Mouse (Mus musculus): ENCODE measurements around the gene Lpp. TPM values are rescaled to one million over a fixed set of nuclear protein-coding genes. Genes with fewer than 3 reads are reported as not detected.

Lpp gene
- polyA plus RNA-seq, 1 experiment from 2014 or later: 51.0 TPM

DNA sequence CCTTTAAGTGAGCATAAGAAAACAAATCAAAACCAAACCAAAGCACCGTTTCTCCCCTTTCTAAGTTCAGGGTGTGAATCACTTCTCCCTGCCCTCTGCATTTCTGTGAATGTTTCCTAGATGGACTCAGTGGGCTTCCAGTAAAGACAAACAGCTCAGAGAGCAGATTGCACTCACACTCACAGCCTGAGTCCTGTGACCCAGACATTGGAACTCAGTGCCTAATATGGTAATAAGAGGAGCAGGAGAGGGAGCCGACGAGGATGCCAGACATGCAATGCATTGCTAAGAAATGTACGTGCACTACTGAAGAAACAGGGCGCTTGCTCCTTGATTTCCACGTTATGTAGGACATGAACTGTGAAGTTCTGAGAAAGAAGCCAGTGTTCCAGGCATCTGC, 101.2 kb downstream of the Lpp start:
- H3K4me2 ChIP-seq: no peak overlapping the region
- no peak overlapping the region for H3K9ac ChIP-seq
- H3K27ac ChIP-seq: peak overlapping the region; percentile 47
- no peaks in the 10 kb centered on the region for H3K9me3 ChIP-seq
- H3K27me3 ChIP-seq: no peaks in the 10 kb centered on the region
- ATAC-seq (ENCODE audit: insufficient number of reproducible peaks, low FRiP score, low TSS enrichment, low read depth): no peak
- WGBS: 38% methylated on average over 6 of the region's 6 CpGs
- H3K4me3 ChIP-seq: no peak overlapping the region
- H3K36me3 ChIP-seq: no peaks in the 10 kb centered on the region
- peaks cover 53% of the 10 kb centered on the region for H3K4me1 ChIP-seq

DNA sequence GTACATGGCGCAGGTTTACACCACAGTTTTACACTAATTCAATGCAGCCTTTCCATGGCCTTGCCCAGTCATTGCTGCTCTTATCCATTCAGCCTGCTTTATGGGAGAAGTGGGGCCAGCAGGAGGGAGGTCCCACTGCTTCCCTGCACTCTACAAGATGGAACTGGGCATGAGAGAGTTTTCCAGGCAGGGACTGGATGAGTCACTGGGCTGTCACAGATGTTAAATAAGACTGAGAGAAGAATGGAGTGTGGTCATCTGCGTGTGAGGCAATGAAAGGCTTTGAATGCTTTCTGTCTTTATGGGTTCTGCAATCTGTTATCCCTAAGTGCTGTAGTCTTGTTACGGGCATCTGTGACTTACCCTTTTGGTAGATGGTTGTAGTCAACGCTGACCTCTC, 102.2 kb downstream of the Lpp start:
- no peak overlapping the region for H3K9ac ChIP-seq
- no peak overlapping the region for H3K4me2 ChIP-seq
- no peak for ATAC-seq (ENCODE audit: insufficient number of reproducible peaks, low FRiP score, low TSS enrichment, low read depth)
- H3K9me3 ChIP-seq: no peaks in the 10 kb centered on the region
- WGBS: 76% methylated on average over 4 of the region's 4 CpGs
- H3K27ac ChIP-seq: no peak overlapping the region
- H3K36me3 ChIP-seq: no peaks in the 10 kb centered on the region
- H3K4me3 ChIP-seq: no peak overlapping the region
- no peaks in the 10 kb centered on the region for H3K27me3 ChIP-seq
- H3K4me1 ChIP-seq: peaks cover 44% of the 10 kb centered on the region

- no peaks in the 10 kb centered on the region for H3K27me3 ChIP-seq
- H3K27ac ChIP-seq: no peak overlapping the region
- H3K4me3 ChIP-seq: no peak overlapping the region
- peaks cover 37% of the 10 kb centered on the region for H3K4me1 ChIP-seq
- no peak for ATAC-seq (ENCODE audit: insufficient number of reproducible peaks, low FRiP score, low TSS enrichment, low read depth)
- no peak overlapping the region for H3K4me2 ChIP-seq
- no peak overlapping the region for H3K9ac ChIP-seq
- no peaks in the 10 kb centered on the region for H3K36me3 ChIP-seq
- no peaks in the 10 kb centered on the region for H3K9me3 ChIP-seq
- 70% methylated on average over 7 of the region's 7 CpGs for WGBS
Observed at GRCm38 (mm10) chr16:24496635-24497034, 103.3 kb downstream of the Lpp start.

DNA sequence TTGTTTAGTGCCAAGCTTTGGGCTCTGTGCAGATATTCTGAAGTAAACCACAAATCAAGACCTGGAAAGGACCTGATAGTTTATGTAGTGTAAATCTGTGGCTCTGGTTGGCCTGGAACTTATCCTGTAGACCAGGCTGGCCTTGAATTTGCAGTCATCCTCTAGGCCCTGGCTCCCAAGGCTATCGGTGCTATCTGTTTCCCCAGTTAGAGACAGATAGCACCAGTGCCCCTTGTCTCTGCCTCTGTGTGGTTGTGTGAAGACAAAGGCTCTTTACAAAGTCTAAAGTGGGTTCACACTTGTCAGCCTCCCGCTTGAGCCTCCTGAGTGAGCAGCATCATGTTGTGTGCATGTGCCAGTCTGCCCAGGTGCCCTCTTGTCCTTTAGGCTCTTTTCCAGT, 104.1 kb downstream of the Lpp start:
- Histone ChIP-seq H3K4me3 (no peak overlapping the region), H3K36me3 (no peaks in the 10 kb centered on the region), H3K9me3 (no peaks in the 10 kb centered on the region), H3K9ac (no peak overlapping the region), H3K27ac (no peak overlapping the region), H3K4me1 (peaks cover 30% of the 10 kb centered on the region), H3K27me3 (no peaks in the 10 kb centered on the region), H3K4me2 (no peak overlapping the region)
- 89% methylated on average over 2 of the region's 2 CpGs for WGBS
- ATAC-seq (ENCODE audit: insufficient number of reproducible peaks, low FRiP score, low TSS enrichment, low read depth): no peak

- 55% methylated on average over 5 of the region's 5 CpGs for WGBS
- H3K9me3 ChIP-seq: no peaks in the 10 kb centered on the region
Observed at GRCm38 (mm10) chr16:24498103-24498659, 104.9 kb downstream of the Lpp start.

GRCm38 (mm10) chr16:24501197-24501596, 107.9 kb downstream of the Lpp start:
- Histone ChIP-seq H3K27ac (no peak overlapping the region), H3K4me1 (peaks cover 6% of the 10 kb centered on the region; the same call in 1 of the 2 replicates), H3K9me3 (no peaks in the 10 kb centered on the region), H3K9ac (no peak overlapping the region), H3K27me3 (no peaks in the 10 kb centered on the region), H3K36me3 (no peaks in the 10 kb centered on the region), H3K4me3 (no peak overlapping the region), H3K4me2 (no peak overlapping the region)
- 65% methylated on average over 6 of the region's 6 CpGs for WGBS
- no peak for ATAC-seq (ENCODE audit: insufficient number of reproducible peaks, low FRiP score, low TSS enrichment, low read depth)

More at GRCm38 (mm10) chr16:24498103-24498659, 104.9 kb downstream of the Lpp start:
- peaks cover 26% of the 10 kb centered on the region for H3K4me1 ChIP-seq
- no peaks in the 10 kb centered on the region for H3K36me3 ChIP-seq
- no peak overlapping the region for H3K27ac ChIP-seq
- H3K4me2 ChIP-seq: no peak overlapping the region
- no peaks in the 10 kb centered on the region for H3K27me3 ChIP-seq
- H3K9ac ChIP-seq: no peak overlapping the region
- H3K4me3 ChIP-seq: no peak overlapping the region
- no peak for ATAC-seq (ENCODE audit: insufficient number of reproducible peaks, low FRiP score, low TSS enrichment, low read depth)

DNA sequence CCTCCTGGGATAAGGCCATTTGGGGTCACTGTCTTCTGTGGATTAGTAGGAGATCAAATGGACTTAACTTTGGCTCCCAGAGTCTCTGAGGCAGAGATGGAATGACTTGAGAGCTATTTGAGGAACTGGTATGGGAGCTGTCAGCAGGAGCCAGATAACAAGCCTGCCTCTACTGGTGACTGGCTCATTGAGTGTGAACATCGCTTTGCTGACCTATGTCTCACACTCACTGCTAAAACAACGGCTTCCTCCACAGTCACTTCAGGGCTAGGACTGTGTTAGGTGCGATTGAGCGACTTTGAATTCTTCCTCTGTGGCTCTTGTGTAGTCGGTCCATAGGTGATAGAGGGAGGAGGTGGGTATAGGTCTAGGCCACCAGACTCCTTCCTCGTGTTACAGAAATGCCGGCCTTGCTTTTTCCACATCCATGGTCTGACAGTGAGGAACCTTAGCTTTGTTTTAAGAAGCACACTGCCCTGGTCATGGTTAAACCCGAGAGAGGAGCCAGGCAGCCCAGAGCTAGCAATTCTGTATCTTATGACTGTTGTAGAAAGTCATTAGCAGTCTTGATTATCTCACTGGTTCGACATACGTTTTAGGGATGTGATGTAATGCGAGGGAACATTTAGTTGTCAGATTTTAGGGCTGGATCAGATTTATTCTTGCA, 108.5 kb downstream of the Lpp start:
- Histone ChIP-seq H3K4me3 (no peak overlapping the region), H3K9ac (no peak overlapping the region), H3K36me3 (no peaks in the 10 kb centered on the region), H3K27me3 (no peaks in the 10 kb centered on the region), H3K4me2 (no peak overlapping the region), H3K9me3 (no peaks in the 10 kb centered on the region), H3K4me1 (peaks cover 10% of the 10 kb centered on the region), H3K27ac (no peak overlapping the region)
- 72% methylated on average over 11 of the region's 11 CpGs for WGBS
- no peak for ATAC-seq (ENCODE audit: insufficient number of reproducible peaks, low FRiP score, low TSS enrichment, low read depth)

DNA sequence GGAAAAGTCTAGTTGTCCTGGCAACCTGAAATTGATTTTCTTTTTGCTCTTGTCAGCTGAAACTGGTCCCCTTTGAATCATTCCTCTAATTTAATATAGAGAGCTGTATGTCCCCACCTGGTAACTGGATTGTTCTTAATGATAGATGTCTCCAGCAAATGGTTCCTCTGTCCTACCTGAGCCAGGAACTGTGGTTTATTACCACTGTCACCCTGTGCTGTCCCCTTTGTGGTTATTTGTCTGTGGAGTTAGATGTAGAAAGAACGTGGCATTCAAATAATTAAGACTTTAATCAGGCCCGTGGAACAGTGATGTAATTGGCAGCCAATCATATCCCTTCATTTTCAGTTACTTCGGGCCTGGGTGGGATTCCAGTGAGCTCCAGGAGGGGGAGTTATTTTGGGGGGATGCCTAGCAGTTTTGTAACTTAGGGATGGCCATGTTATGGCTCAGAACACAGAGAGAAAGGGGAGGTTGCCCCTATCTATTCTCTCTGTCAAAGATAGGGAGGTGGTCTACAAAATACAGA, 109.1 kb downstream of the Lpp start:
- no peaks in the 10 kb centered on the region for H3K9me3 ChIP-seq
- no peaks in the 10 kb centered on the region for H3K36me3 ChIP-seq
- 67% methylated on average over 3 of the region's 3 CpGs for WGBS
- H3K27ac ChIP-seq: no peak overlapping the region
- H3K4me3 ChIP-seq: no peak overlapping the region
- H3K27me3 ChIP-seq: no peaks in the 10 kb centered on the region
- ATAC-seq (ENCODE audit: insufficient number of reproducible peaks, low FRiP score, low TSS enrichment, low read depth): no peak
- H3K9ac ChIP-seq: no peak overlapping the region
- peaks cover 16% of the 10 kb centered on the region for H3K4me1 ChIP-seq
- no peak overlapping the region for H3K4me2 ChIP-seq

GRCm38 (mm10) chr16:24504838-24505605, 111.7 kb downstream of the Lpp start:
- Histone ChIP-seq H3K27me3 (no peaks in the 10 kb centered on the region), H3K4me3 (no peak overlapping the region), H3K36me3 (no peaks in the 10 kb centered on the region), H3K9me3 (no peaks in the 10 kb centered on the region), H3K4me2 (no peak overlapping the region), H3K27ac (no peak overlapping the region), H3K9ac (no peak overlapping the region), H3K4me1 (peaks cover 18% of the 10 kb centered on the region)
- ATAC-seq (ENCODE audit: insufficient number of reproducible peaks, low FRiP score, low TSS enrichment, low read depth): no peak
- 33% methylated on average over 7 of the region's 7 CpGs for WGBS

- Histone ChIP-seq H3K27me3 (no peaks in the 10 kb centered on the region), H3K27ac (no peak overlapping the region), H3K9me3 (no peaks in the 10 kb centered on the region), H3K4me2 (no peak overlapping the region), H3K4me1 (peaks cover 17% of the 10 kb centered on the region), H3K9ac (no peak overlapping the region), H3K4me3 (no peak overlapping the region), H3K36me3 (no peaks in the 10 kb centered on the region)
- WGBS: 94% methylated on average over 2 of the region's 2 CpGs
- ATAC-seq (ENCODE audit: insufficient number of reproducible peaks, low FRiP score, low TSS enrichment, low read depth): no peak
Observed at GRCm38 (mm10) chr16:24506237-24506636, 112.9 kb downstream of the Lpp start.

GRCm38 (mm10) chr16:24506740-24507139, 113.4 kb downstream of the Lpp start:
- H3K9me3 ChIP-seq: no peaks in the 10 kb centered on the region
- H3K27me3 ChIP-seq: no peaks in the 10 kb centered on the region
- no peak overlapping the region for H3K4me3 ChIP-seq
- H3K4me1 ChIP-seq: peaks cover 12% of the 10 kb centered on the region
- ATAC-seq (ENCODE audit: insufficient number of reproducible peaks, low FRiP score, low TSS enrichment, low read depth): no peak
- WGBS: 48% methylated on average over 4 of the region's 4 CpGs
- no peak overlapping the region for H3K27ac ChIP-seq
- no peak overlapping the region for H3K9ac ChIP-seq
- H3K4me2 ChIP-seq: no peak overlapping the region
- no peaks in the 10 kb centered on the region for H3K36me3 ChIP-seq

DNA sequence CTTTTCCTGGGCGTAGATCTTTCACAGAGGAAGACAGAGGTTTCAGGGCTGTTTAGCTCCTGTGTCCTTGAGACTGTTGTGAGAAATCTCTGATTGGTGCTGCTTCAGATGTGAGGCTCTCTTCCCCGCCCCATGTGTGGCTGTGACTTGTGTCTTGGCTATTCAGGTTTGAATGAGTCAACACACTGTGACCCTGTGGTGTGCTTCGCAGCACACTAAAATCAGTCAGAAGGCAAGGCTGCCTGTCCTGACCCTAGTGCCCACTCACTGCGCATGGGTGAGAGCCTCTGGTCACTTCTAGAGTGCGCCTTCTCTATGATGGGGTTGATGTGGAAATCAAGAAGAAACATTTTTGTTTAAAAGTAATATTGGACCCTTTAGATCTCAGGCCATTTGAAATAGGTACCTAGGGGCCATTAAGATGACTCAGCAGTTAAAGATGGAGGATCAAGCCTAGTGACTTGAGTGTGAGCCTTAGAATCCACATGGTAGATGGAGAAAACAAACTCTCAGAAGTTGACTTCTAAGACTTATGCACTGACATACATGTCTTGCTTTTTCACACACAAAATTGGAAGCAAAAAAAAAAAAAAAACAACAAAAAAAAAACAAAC, 114.7 kb downstream of the Lpp start:
- Histone ChIP-seq H3K4me2 (no peak overlapping the region), H3K36me3 (no peaks in the 10 kb centered on the region), H3K4me3 (no peak overlapping the region), H3K4me1 (peaks cover 16% of the 10 kb centered on the region), H3K9me3 (no peaks in the 10 kb centered on the region), H3K27ac (no peak overlapping the region), H3K9ac (no peak overlapping the region), H3K27me3 (no peaks in the 10 kb centered on the region)
- no peak for ATAC-seq (ENCODE audit: insufficient number of reproducible peaks, low FRiP score, low TSS enrichment, low read depth)
- WGBS: 96% methylated on average over 5 of the region's 5 CpGs

Measured in limb, embryonic 15.5 days (tissue).